Mouse (Mus musculus): Measurements from ENCODE around the gene Timm8a1.
"Not testable (repeated sequence)": the region's sequence is repeated elsewhere in the genome, so short reads cannot be mapped to it uniquely, and the experiment has no call there.

Timm8a1 gene

GRCm38 (mm10) chrX:134541145-134541954, at the start of gene Timm8a1:
Timm8a1 (minus strand) TSS chrX:134541865.
- DNase-seq: peak; percentile 69

GRCm38 (mm10) chrX:134589836-134590235, 48.2 kb upstream of the Timm8a1 start:
- DNase-seq: no peak

- DNase-seq: no peak
Measured at GRCm38 (mm10) chrX:134588997-134589396, 47.3 kb upstream of the Timm8a1 start.

GRCm38 (mm10) chrX:134588261-134588660, 46.6 kb upstream of the Timm8a1 start:
- no peak for DNase-seq

- DNase-seq: no peak
Measured at GRCm38 (mm10) chrX:134586447-134586846, 44.8 kb upstream of the Timm8a1 start.

GRCm38 (mm10) chrX:134585103-134586002, 43.7 kb upstream of the Timm8a1 start, which contains the start of gene Rpl36a:
Rpl36a (plus strand) TSS chrX:134585654.
- DNase-seq: peak; percentile 87

- DNase-seq: no peak
Measured at GRCm38 (mm10) chrX:134582888-134583669, 41.4 kb upstream of the Timm8a1 start, which contains the start of gene Btk. Btk (minus strand) TSS chrX:134583570.

- no peak for DNase-seq
Measured at GRCm38 (mm10) chrX:134582270-134582669, 40.6 kb upstream of the Timm8a1 start.

GRCm38 (mm10) chrX:134580528-134581305, 39.1 kb upstream of the Timm8a1 start:
- no peak for DNase-seq

GRCm38 (mm10) chrX:134577896-134578295, 36.2 kb upstream of the Timm8a1 start:
- no peak for DNase-seq

GRCm38 (mm10) chrX:134566536-134567222, 25.0 kb upstream of the Timm8a1 start:
- no peak for DNase-seq

GRCm38 (mm10) chrX:134564326-134564725, 22.7 kb upstream of the Timm8a1 start:
- no peak for DNase-seq

GRCm38 (mm10) chrX:134554425-134554824, 12.8 kb upstream of the Timm8a1 start:
- DNase-seq: no peak

- no peak for DNase-seq
Measured at GRCm38 (mm10) chrX:134553326-134553725, 11.7 kb upstream of the Timm8a1 start.

- DNase-seq: no peak
Measured at GRCm38 (mm10) chrX:134550903-134551302, 9.2 kb upstream of the Timm8a1 start.

- no peak for DNase-seq
Measured at GRCm38 (mm10) chrX:134547330-134547729, 5.7 kb upstream of the Timm8a1 start.

GRCm38 (mm10) chrX:134541955-134542308, 267 bp upstream of the Timm8a1 start:
- no peak for DNase-seq

- DNase-seq: no peak
Measured at GRCm38 (mm10) chrX:134540414-134541135, 1.1 kb downstream of the Timm8a1 start.

GRCm38 (mm10) chrX:134539795-134540194, 1.9 kb downstream of the Timm8a1 start:
- DNase-seq: not testable (repeated sequence)

GRCm38 (mm10) chrX:134533346-134533745, 8.3 kb downstream of the Timm8a1 start:
- no peak for DNase-seq

- no peak for DNase-seq
Measured at GRCm38 (mm10) chrX:134525260-134525659, 16.4 kb downstream of the Timm8a1 start.
